Mouse (Mus musculus) MEL (cell line): ENCODE measurements at regions not wholly inside any gene's neighbourhood (a gene's known extent, or its start where the extent isn't known, plus 50 kb on each side); places are given as distances from the start of the nearest gene placed in this dataset.

Source experiments
- DNase-seq: peaks from one replicate; pipeline ENCODE4 v3.0.0; 2011; ENCODE audit warnings: low read depth, low spot score
- H3K27ac ChIP-seq: 2 replicates; pipeline ENCODE4 v1.5.1; 2012; ENCODE audit warnings: low read depth, mild to moderate bottlenecking, control low read depth, low read length, moderate library complexity; ENCODE audit not compliant: control insufficient read depth
- H3K27me3 ChIP-seq, 2 experiments: fragments of 150-350 bp in 1 of 2; sonication (generic) in 1 of 2; 2 replicates each; pipeline ENCODE4 v1.6.1; 2012; ENCODE audit warnings: low read length in 2 of 2, mild to moderate bottlenecking in 2 of 2, improper control_type of control experiment in 1 of 2, moderate library complexity in 1 of 2; ENCODE audit not compliant: insufficient read depth in 2 of 2, control insufficient read depth in 1 of 2
- H3K36me3 ChIP-seq, 2 experiments: 2 replicates each; pipeline ENCODE4 v1.6.1; 2012 to 2014; ENCODE audit warnings: low read length in 2 of 2, improper control_type of control experiment in 1 of 2, inconsistent platforms in 1 of 2, mild to moderate bottlenecking in 1 of 2; ENCODE audit not compliant: insufficient read depth in 2 of 2, control insufficient read depth in 1 of 2
- H3K4me1 ChIP-seq, 2 experiments: fragments of 150-350 bp in 1 of 2; sonication (generic) in 1 of 2; 2 replicates each; pipeline ENCODE4 v1.6.1; 2012; ENCODE audit warnings: low read length in 2 of 2, improper control_type of control experiment in 1 of 2, mild to moderate bottlenecking in 1 of 2; ENCODE audit not compliant: insufficient read depth in 2 of 2, control insufficient read depth in 1 of 2
- H3K4me3 ChIP-seq, 2 experiments: fragments of 150-350 bp in 1 of 2; sonication (generic) in 1 of 2; 2 replicates each; pipeline ENCODE4 v1.5.1; 2012; ENCODE audit warnings: low read depth in 2 of 2, low read length in 2 of 2, mild to moderate bottlenecking in 2 of 2, moderate library complexity in 2 of 2, control low read depth in 1 of 2, improper control_type of control experiment in 1 of 2; ENCODE audit not compliant: control insufficient read depth in 1 of 2, insufficient read depth in 1 of 2
- H3K79me2 ChIP-seq: 2 replicates; pipeline ENCODE4 v1.6.1; 2012; ENCODE audit warnings: mild to moderate bottlenecking, low read length, moderate library complexity; ENCODE audit not compliant: control insufficient read depth, poor library complexity, insufficient read depth
- H3K9ac ChIP-seq: 2 replicates; pipeline ENCODE4 v1.6.1; 2012; ENCODE audit warnings: low read depth, mild to moderate bottlenecking, control low read depth, low read length, moderate library complexity; ENCODE audit not compliant: control insufficient read depth, poor library complexity, severe bottlenecking
- H3K9me3 ChIP-seq: fragments of 150-350 bp; sonication (generic); replicated peaks from 2 replicates; pipeline ENCODE4 v1.6.1; 2012; ENCODE audit warnings: mild to moderate bottlenecking, low read length, improper control_type of control experiment, moderate library complexity; ENCODE audit not compliant: insufficient read depth
- BHLHE40 ChIP-seq: IDR thresholded peaks from 2 replicates; pipeline ENCODE4 v1.6.1; 2012; ENCODE audit warnings: low read depth, mild to moderate bottlenecking, inconsistent platforms, low read length, improper control_type of control experiment, borderline replicate concordance
- CHD1 ChIP-seq: IDR thresholded peaks from 2 replicates; pipeline ENCODE4 v1.6.1; 2012; ENCODE audit warnings: low read depth, mild to moderate bottlenecking, inconsistent platforms, low read length, improper control_type of control experiment
- CHD2 ChIP-seq: IDR thresholded peaks from 2 replicates; pipeline ENCODE4 v1.6.1; 2011; ENCODE audit warnings: low read length, improper control_type of control experiment
- CTCF ChIP-seq, 3 experiments: IDR thresholded peaks in 2 of 3; conservative IDR thresholded peaks in 1 of 3; 2 replicates each; pipeline ENCODE4 v1.5.1; 2011 to 2012; ENCODE audit warnings: low read length in 3 of 3, low read depth in 2 of 3, mild to moderate bottlenecking in 2 of 3, improper control_type of control experiment in 1 of 3, inconsistent platforms in 1 of 3, mixed read lengths in 1 of 3, moderate library complexity in 1 of 3; ENCODE audit not compliant: control insufficient read depth in 1 of 3, insufficient read depth in 1 of 3, poor library complexity in 1 of 3, severe bottlenecking in 1 of 3
- E2F4 ChIP-seq: IDR thresholded peaks from 2 replicates; pipeline ENCODE4 v1.6.1; 2011; ENCODE audit warnings: low read depth, low read length, improper control_type of control experiment, borderline replicate concordance
- EP300 ChIP-seq, 2 experiments: IDR thresholded peaks; 2 replicates each; pipeline ENCODE4 v1.6.1; 2011; ENCODE audit warnings: improper control_type of control experiment in 2 of 2, low read length in 2 of 2, low read depth in 1 of 2, mild to moderate bottlenecking in 1 of 2
- ETS1 ChIP-seq: IDR thresholded peaks from 2 replicates; pipeline ENCODE4 v1.6.1; 2012; ENCODE audit warnings: low read depth, mild to moderate bottlenecking, inconsistent platforms, low read length, improper control_type of control experiment, moderate library complexity
- JUND ChIP-seq: IDR thresholded peaks from 2 replicates; pipeline ENCODE4 v1.6.1; 2011; ENCODE audit warnings: low read depth, mild to moderate bottlenecking, improper control_type of control experiment, low read length
- MAFK ChIP-seq: IDR thresholded peaks from 2 replicates; pipeline ENCODE4 v1.6.1; 2011; ENCODE audit warnings: low read depth, mild to moderate bottlenecking, low read length, improper control_type of control experiment, borderline replicate concordance
- MAX ChIP-seq: IDR thresholded peaks from 2 replicates; pipeline ENCODE4 v1.6.1; 2011; ENCODE audit warnings: low read length, improper control_type of control experiment
- MYB ChIP-seq: IDR thresholded peaks from 2 replicates; pipeline ENCODE4 v1.6.1; 2011; ENCODE audit warnings: mild to moderate bottlenecking, low read depth, low read length, improper control_type of control experiment
- MYC ChIP-seq: IDR thresholded peaks from 2 replicates; pipeline ENCODE4 v1.6.1; 2011; ENCODE audit warnings: low read depth, mild to moderate bottlenecking, low read length, improper control_type of control experiment, moderate library complexity
- NELFE ChIP-seq: IDR thresholded peaks from 2 replicates; pipeline ENCODE4 v1.6.1; 2011; ENCODE audit warnings: low read depth, low read length, improper control_type of control experiment
- NRF1 ChIP-seq: IDR thresholded peaks from 2 replicates; pipeline ENCODE4 v1.6.1; 2014; ENCODE audit warnings: low read depth, mild to moderate bottlenecking, inconsistent platforms, low read length, improper control_type of control experiment, moderate library complexity; ENCODE audit not compliant: poor library complexity, insufficient read depth, severe bottlenecking
- POLR2A ChIP-seq, 2 experiments: IDR thresholded peaks; 2 replicates each; pipeline ENCODE4 v1.6.1; 2011 to 2012; ENCODE audit warnings: low read length in 2 of 2, mild to moderate bottlenecking in 2 of 2, control low read depth in 1 of 2, improper control_type of control experiment in 1 of 2, low read depth in 1 of 2, moderate library complexity in 1 of 2; ENCODE audit not compliant: control insufficient read depth in 1 of 2, insufficient read depth in 1 of 2, poor library complexity in 1 of 2
- POLR2AphosphoS2 ChIP-seq: IDR thresholded peaks from 2 replicates; pipeline ENCODE4 v1.6.1; 2011; ENCODE audit warnings: low read length, improper control_type of control experiment
- RAD21 ChIP-seq: IDR thresholded peaks from 2 replicates; pipeline ENCODE4 v1.6.1; 2011; ENCODE audit warnings: mild to moderate bottlenecking, low read depth, low read length, improper control_type of control experiment
- RCOR1 ChIP-seq: IDR thresholded peaks from 2 replicates; pipeline ENCODE4 v1.6.1; 2012; ENCODE audit warnings: low read depth, mild to moderate bottlenecking, inconsistent platforms, low read length, improper control_type of control experiment
- SIN3A ChIP-seq: IDR thresholded peaks from 2 replicates; pipeline ENCODE4 v1.6.1; 2012; ENCODE audit warnings: low read length, improper control_type of control experiment, inconsistent platforms
- SMC3 ChIP-seq: IDR thresholded peaks from 2 replicates; pipeline ENCODE4 v1.6.1; 2011; ENCODE audit warnings: low read depth, low read length, improper control_type of control experiment
- TBP ChIP-seq: IDR thresholded peaks from 2 replicates; pipeline ENCODE4 v1.8.0; 2011; ENCODE audit warnings: low read depth, low read length, improper control_type of control experiment
- TCF12 ChIP-seq: IDR thresholded peaks from 2 replicates; pipeline ENCODE4 v1.6.1; 2014; ENCODE audit warnings: low read depth, mild to moderate bottlenecking, inconsistent platforms, low read length, improper control_type of control experiment, moderate library complexity
- USF1 ChIP-seq: IDR thresholded peaks from 2 replicates; pipeline ENCODE4 v1.6.1; 2014; ENCODE audit warnings: low read depth, mild to moderate bottlenecking, inconsistent platforms, low read length, improper control_type of control experiment, moderate library complexity
- ZC3H11A ChIP-seq: IDR thresholded peaks from 2 replicates; pipeline ENCODE4 v1.6.1; 2012; ENCODE audit warnings: low read depth, mild to moderate bottlenecking, inconsistent platforms, low read length, improper control_type of control experiment
- ZMIZ1 ChIP-seq: IDR thresholded peaks from 2 replicates; pipeline ENCODE4 v1.6.1; 2012; ENCODE audit warnings: low read depth, mild to moderate bottlenecking, inconsistent platforms, low read length, improper control_type of control experiment, moderate library complexity

DNA sequence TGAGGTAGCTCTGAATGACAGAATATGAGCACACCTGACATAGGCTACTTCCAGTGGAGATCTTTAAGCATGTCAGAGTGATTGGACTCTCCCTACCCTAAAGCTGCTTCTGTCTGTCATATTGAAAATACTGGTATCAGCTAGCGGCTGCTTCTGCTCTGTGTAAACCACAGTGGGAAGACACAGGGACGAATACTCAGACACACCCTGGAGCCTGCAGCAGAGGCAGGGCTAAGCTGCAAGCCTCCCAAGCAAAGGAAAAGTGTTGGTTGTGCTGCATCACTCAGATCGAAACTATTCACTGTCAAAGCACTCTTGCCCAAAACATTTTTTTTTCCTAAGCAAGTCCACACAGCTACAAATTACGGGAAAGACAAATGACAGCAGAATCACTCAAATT, 270.4 kb downstream of the Cd47 start:
- no peaks in the 10 kb centered on the region for H3K79me2 ChIP-seq
- no peak overlapping the region for H3K27ac ChIP-seq
- no peak overlapping the region for H3K9ac ChIP-seq
- peak; percentile 24 for DNase-seq
- no peak for TF ChIP-seq CHD2
- TF ChIP-seq ZC3H11A, result no peak
- no peak for TF ChIP-seq MYB
- TF ChIP-seq MYC, result no peak
- no peak for TF ChIP-seq CTCF (IDR thresholded peaks at IDR 0.05 in 2 of 3, conservative IDR thresholded peaks at IDR 0.05 in 1 of 3; ENCODE audit: control insufficient read depth in 1 of 3, insufficient read depth in 1 of 3, low read depth in 2 of 3, low read length in 3 of 3, poor library complexity in 1 of 3, severe bottlenecking in 1 of 3)
- no peak for TF ChIP-seq POLR2AphosphoS2
- no peak for TF ChIP-seq TCF12
- peaks cover 5 to 6% of the 10 kb centered on the region in 2 experiments; a peak in 3 of 4 replicates for H3K4me1 ChIP-seq
- peaks cover 0 to 6% of the 10 kb centered on the region in 2 experiments; a peak in 2 of 4 replicates for H3K36me3 ChIP-seq
- H3K4me3 ChIP-seq, result no peak overlapping the region
- no peaks in the 10 kb centered on the region for H3K9me3 ChIP-seq
- H3K27me3 ChIP-seq, result peaks cover 0 to 2% of the 10 kb centered on the region in 2 experiments; a peak in 1 of 4 replicates

DNA sequence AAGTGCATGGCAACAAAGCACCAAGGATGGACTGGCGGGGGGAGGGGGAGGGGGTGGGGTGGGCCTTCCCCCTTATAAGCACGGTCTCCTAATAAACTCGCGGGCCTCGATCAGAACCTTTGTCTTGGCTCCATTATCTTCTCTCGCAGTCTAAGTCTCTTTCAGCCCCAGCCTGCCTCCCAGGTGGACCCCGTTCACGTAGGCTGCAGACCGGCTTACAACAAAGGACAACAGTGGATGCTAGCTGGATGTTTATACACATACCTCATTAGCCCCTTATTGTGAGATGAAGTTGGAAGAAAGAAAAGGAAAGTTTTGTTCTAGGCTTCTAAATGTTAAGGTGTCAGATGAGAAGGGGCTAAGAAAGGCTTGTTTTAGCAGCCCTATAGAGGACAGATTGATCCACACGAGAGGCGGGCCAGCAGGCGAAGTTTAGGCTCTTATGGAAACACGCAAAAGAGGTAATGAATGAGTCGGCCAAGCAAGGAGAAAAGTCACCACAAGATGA, 272.6 kb downstream of the Cd47 start:
- Histone ChIP-seq H3K36me3 (peaks cover 0 to 6% of the 10 kb centered on the region in 2 experiments; a peak in 2 of 4 replicates), H3K27me3 (peaks cover 0 to 2% of the 10 kb centered on the region in 2 experiments; a peak in 1 of 4 replicates), H3K4me1 (peaks cover 5 to 6% of the 10 kb centered on the region in 2 experiments; a peak in 3 of 4 replicates)

DNA sequence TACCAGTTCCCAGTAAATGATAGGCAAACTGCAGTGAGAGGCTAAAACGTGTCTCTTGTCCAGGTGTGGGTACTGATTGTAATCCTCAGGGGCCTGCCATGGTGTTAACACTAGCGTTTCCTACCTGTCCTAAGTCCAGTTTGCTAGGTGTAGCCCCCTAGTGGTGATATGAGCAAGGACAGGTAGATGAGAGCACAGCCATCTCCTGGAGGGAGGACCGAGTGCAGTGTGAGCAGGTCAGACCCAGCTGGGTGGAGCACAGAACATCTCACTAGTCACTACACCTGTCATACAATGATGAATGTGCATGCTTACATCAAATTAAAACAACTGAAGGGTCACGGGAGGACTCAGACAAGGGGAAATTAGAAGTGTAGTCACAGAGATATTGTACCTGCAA, 273.6 kb downstream of the Cd47 start:
- Histone ChIP-seq H3K4me3 (no peak overlapping the region), H3K27me3 (peaks cover 0 to 2% of the 10 kb centered on the region in 2 experiments; a peak in 1 of 4 replicates), H3K4me1 (peaks cover 3 to 5% of the 10 kb centered on the region in 2 experiments; a peak in 3 of 4 replicates), H3K27ac (no peak overlapping the region), H3K9me3 (no peaks in the 10 kb centered on the region), H3K36me3 (peaks cover 0 to 6% of the 10 kb centered on the region in 2 experiments; a peak in 2 of 4 replicates), H3K79me2 (no peaks in the 10 kb centered on the region), H3K9ac (no peak overlapping the region)
- TF ChIP-seq CHD1, result no peak
- no peak for TF ChIP-seq MAX
- no peak for TF ChIP-seq USF1
- TF ChIP-seq JUND, result no peak
- TF ChIP-seq POLR2AphosphoS2, result no peak
- peak; percentile 62 for TF ChIP-seq RAD21
- TF ChIP-seq TBP, result no peak
- no peak for TF ChIP-seq E2F4
- TF ChIP-seq ZMIZ1, result no peak
- TF ChIP-seq CTCF (IDR thresholded peaks at IDR 0.05 in 2 of 3, conservative IDR thresholded peaks at IDR 0.05 in 1 of 3; ENCODE audit: control insufficient read depth in 1 of 3, insufficient read depth in 1 of 3, low read depth in 2 of 3, low read length in 3 of 3, poor library complexity in 1 of 3, severe bottlenecking in 1 of 3), result peak; percentile 42 to 82 (median 78)
- TF ChIP-seq BHLHE40, result no peak
- peak; percentile 84 for TF ChIP-seq SMC3
- no peak for TF ChIP-seq CHD2
- TF ChIP-seq NELFE, result no peak
- TF ChIP-seq NRF1, result no peak
- no peak for TF ChIP-seq EP300 (IDR thresholded peaks at IDR 0.05; ENCODE audit: low read depth in 1 of 2, low read length in 2 of 2)
- peak; percentile 50; the same call in 1 of the 2 replicates for TF ChIP-seq ZC3H11A
- peak; percentile 50 for DNase-seq

More for the DNA sequence above, 272.6 kb downstream of the Cd47 start:
- TF ChIP-seq CHD2 (no peak), POLR2A (IDR thresholded peaks at IDR 0.05; ENCODE audit: control insufficient read depth in 1 of 2, insufficient read depth in 1 of 2, low read depth in 1 of 2, low read length in 2 of 2, poor library complexity in 1 of 2) (no peak), MAFK (no peak), RCOR1 (no peak), SIN3A (no peak), POLR2AphosphoS2 (no peak), ETS1 (no peak), JUND (no peak), ZMIZ1 (no peak), E2F4 (no peak), SMC3 (no peak)
- TF ChIP-seq, all 39 proteins: peak for 0
- no peak overlapping the region for H3K9ac ChIP-seq
- H3K4me3 ChIP-seq, result no peak overlapping the region
- no peaks in the 10 kb centered on the region for H3K9me3 ChIP-seq
- no peaks in the 10 kb centered on the region for H3K79me2 ChIP-seq
- DNase-seq, result no peak
- no peak overlapping the region for H3K27ac ChIP-seq
